Mouse (Mus musculus) thymus, adult 2 months (tissue): ENCODE results near the gene Acox2. TPM values are rescaled to one million over a fixed set of nuclear protein-coding genes. Genes with fewer than 3 reads are reported as not detected.

Experiments used
- DNase-seq: peaks from one replicate; pipeline ENCODE4 v3.0.0; 2021
- H3K27ac ChIP-seq: fragments of 200-500 bp; 2 replicates; pipeline ENCODE4 v1.5.1; 2012; ENCODE audit warnings: low read length, control low read depth; ENCODE audit not compliant: control insufficient read depth, insufficient read depth
- H3K27me3 ChIP-seq: fragments of 200-500 bp; 2 replicates; pipeline ENCODE4 v1.6.1; 2012; ENCODE audit warnings: mild to moderate bottlenecking, low read length, moderate library complexity, mixed read lengths; ENCODE audit not compliant: control insufficient read depth, insufficient read depth
- H3K36me3 ChIP-seq: fragments of 200-500 bp; 2 replicates; pipeline ENCODE4 v1.6.1; 2012; ENCODE audit warnings: mild to moderate bottlenecking, low read length, moderate library complexity; ENCODE audit not compliant: control insufficient read depth, insufficient read depth
- H3K4me1 ChIP-seq: fragments of 200-500 bp; replicated peaks from 2 replicates; pipeline ENCODE4 v1.6.1; 2012; ENCODE audit warnings: low read length; ENCODE audit not compliant: control insufficient read depth, insufficient read depth
- H3K4me3 ChIP-seq: fragments of 200-500 bp; 2 replicates; pipeline ENCODE4 v1.5.1; 2012; ENCODE audit warnings: mild to moderate bottlenecking, low read length, control low read depth, moderate library complexity; ENCODE audit not compliant: control insufficient read depth, insufficient read depth
- CTCF ChIP-seq: fragments of 200-500 bp; IDR thresholded peaks from 2 replicates; pipeline ENCODE4 v1.5.1; 2012; ENCODE audit warnings: mild to moderate bottlenecking, control low read depth, low read length, moderate library complexity, borderline replicate concordance; ENCODE audit not compliant: control insufficient read depth, poor library complexity, insufficient read depth; ENCODE audit errors: extremely low read depth
- POLR2A ChIP-seq: fragments of 200-500 bp; IDR thresholded peaks from 2 replicates; pipeline ENCODE4 v1.6.1; 2012; ENCODE audit warnings: mild to moderate bottlenecking, low read length, control low read depth, moderate library complexity; ENCODE audit not compliant: control insufficient read depth, poor library complexity, insufficient read depth; ENCODE audit errors: extremely low read depth
- WGBS: fragments of 180-500 bp; shearing (Covaris S2); methylation state at CpG from one replicate; pipeline ENCODE4 v1.1.7; 2018; 5-methylcytosine and 5-hydroxymethylcytosine counted together
- polyA plus RNA-seq: library from polyadenylated mRNA; depleted of rRNA; stranded (reverse); fragments of >200 nt; gene quantifications from 2 replicates; pipeline ENCODE4 v1.2.3, GENCODE M21; 2012

The Acox2 gene
- polyA plus RNA-seq, 1 experiment: 0.46 TPM

DNA sequence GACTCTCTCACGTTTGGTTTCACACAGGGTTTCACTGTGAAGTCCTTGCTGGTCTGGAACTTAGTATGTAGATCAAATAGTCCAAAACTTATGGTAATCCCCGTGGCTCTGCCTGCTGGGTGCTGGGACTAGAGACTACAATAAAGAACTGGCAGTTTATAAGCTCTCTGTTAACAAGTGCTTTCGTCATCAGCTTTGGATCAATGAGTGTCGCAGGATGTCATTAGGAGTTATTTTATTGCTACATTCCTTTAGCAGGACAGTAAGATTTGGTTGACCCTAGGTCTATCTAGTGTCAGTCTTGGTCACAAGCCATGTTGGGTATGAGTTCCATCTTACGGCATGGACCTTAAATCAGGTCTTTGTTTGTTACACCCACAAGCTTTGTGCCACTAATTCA lies 1.1 kb upstream of the Acox2 start:
- Histone ChIP-seq H3K27me3 (no peaks in the 10 kb centered on the region), H3K4me3 (no peak overlapping the region), H3K27ac (no peak overlapping the region), H3K4me1 (peaks cover under 1% of the 10 kb centered on the region), H3K36me3 (no peaks in the 10 kb centered on the region)
- 90% methylated on average over 5 of the region's 5 CpGs for WGBS
- TF ChIP-seq POLR2A (no peak), CTCF (no peak)
- no peak for DNase-seq

DNA sequence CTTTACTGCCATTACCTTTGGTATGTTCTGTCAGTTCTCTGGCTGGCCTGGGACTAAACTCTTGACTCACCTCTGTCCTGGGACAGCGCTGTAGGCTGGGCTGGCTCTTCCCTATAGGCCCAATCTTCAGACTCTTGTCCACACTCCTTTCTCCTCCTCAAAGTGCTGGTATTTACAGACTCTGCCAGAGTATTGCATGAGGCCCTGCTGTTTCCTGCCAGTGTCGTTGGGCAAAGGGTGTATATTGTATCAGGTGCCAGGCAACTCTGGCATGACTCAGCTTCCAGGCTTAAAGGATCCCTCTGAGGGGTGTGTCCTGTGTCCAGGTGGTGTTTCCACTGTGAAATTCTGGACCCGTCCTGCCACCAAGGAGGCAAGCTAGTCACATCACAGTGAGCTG lies 401 bp downstream of the Acox2 start:
- H3K27ac ChIP-seq: no peak overlapping the region
- H3K36me3 ChIP-seq: no peaks in the 10 kb centered on the region
- no peak for TF ChIP-seq POLR2A
- no peak for TF ChIP-seq CTCF
- H3K27me3 ChIP-seq: no peaks in the 10 kb centered on the region
- H3K4me1 ChIP-seq: peaks cover 3% of the 10 kb centered on the region
- 48% methylated on average over 3 of the region's 3 CpGs for WGBS
- no peak for DNase-seq
- no peak overlapping the region for H3K4me3 ChIP-seq

DNA sequence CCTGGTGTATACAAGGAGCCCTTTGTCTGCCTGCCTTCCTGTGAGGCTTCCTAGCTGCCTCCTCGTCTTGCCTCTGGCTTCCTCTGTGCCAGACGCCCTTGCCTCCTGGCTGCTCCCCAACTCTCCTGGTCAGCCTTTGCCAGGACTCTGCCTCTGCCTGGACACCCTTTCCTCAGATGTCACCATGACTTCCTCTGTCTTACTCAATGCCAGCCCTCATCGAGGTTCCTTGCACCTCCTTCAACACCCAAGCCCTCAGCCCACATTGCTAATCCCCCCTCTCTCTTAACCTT lies 872 bp downstream of the Acox2 start:
- Histone ChIP-seq H3K4me3 (no peak overlapping the region), H3K4me1 (peaks cover 3% of the 10 kb centered on the region), H3K36me3 (no peaks in the 10 kb centered on the region), H3K27ac (no peak overlapping the region), H3K27me3 (no peaks in the 10 kb centered on the region)
- whole genome bisulfite sequencing: 72% methylated on average over 3 of the region's 3 CpGs
- DNase-seq: no peak
- TF ChIP-seq CTCF (no peak), POLR2A (no peak)

- Histone ChIP-seq H3K4me1 (peaks cover 3% of the 10 kb centered on the region), H3K27ac (no peak overlapping the region), H3K4me3 (no peak overlapping the region), H3K36me3 (no peaks in the 10 kb centered on the region), H3K27me3 (no peaks in the 10 kb centered on the region)
- TF ChIP-seq POLR2A: no peak
- TF ChIP-seq CTCF: no peak
- 87% methylated on average over 7 of the region's 7 CpGs for WGBS
- DNase-seq: no peak
Measured at GRCm38 (mm10) chr14:8257521-8258334, 1.4 kb downstream of the Acox2 start.

DNA sequence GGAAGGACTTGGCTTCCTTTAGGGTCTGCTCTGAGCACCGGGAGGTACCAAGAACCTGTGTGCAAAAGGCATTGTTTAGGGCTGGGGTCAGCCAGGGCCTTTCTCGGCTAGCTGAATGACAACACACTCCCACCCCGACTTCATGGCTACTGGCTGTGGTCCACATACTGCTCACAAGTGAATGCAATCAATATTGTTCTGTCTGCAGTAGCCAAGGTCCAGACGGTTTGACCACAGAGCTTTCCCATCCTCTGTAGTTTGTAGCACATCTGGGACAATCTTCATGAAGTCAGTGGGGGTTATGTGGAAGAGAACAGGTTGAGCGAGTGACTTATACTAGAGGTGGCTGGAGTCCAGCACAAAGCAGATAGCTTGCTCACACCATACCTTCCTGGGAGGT lies 2.3 kb downstream of the Acox2 start:
- 88% methylated on average over 5 of the region's 5 CpGs for WGBS
- TF ChIP-seq CTCF (no peak), POLR2A (no peak)

GRCm38 (mm10) chr14:8256072-8256471 lies 3.1 kb downstream of the Acox2 start:
- H3K4me3 ChIP-seq: no peak overlapping the region
- 87% methylated on average over 6 of the region's 6 CpGs for WGBS
- no peak for TF ChIP-seq CTCF
- no peak for TF ChIP-seq POLR2A
- no peak for DNase-seq
- no peaks in the 10 kb centered on the region for H3K27me3 ChIP-seq
- no peak overlapping the region for H3K27ac ChIP-seq
- H3K4me1 ChIP-seq: peaks cover 3% of the 10 kb centered on the region
- H3K36me3 ChIP-seq: no peaks in the 10 kb centered on the region

More for the DNA sequence above, 2.3 kb downstream of the Acox2 start:
- no peaks in the 10 kb centered on the region for H3K36me3 ChIP-seq
- no peak overlapping the region for H3K27ac ChIP-seq
- DNase-seq: no peak
- H3K27me3 ChIP-seq: no peaks in the 10 kb centered on the region
- H3K4me1 ChIP-seq: peaks cover 3% of the 10 kb centered on the region
- H3K4me3 ChIP-seq: no peak overlapping the region
